Mouse (Mus musculus): ENCODE results near the gene Spo11. TPM values are rescaled to one million over a fixed set of nuclear protein-coding genes. Genes with fewer than 3 reads are reported as not detected.
A peak's percentile ranks its signal among the peaks of the same experiment; 100 is the strongest.

The Spo11 gene
- total RNA-seq, 1 experiment from 2014 or later, result 2.2 TPM

GRCm38 (mm10) chr2:173022813-173023212 is 45.3 kb downstream of the Spo11 start:
- no peak for ATAC-seq (replicated peaks in 1 of 2; ENCODE audit: insufficient read depth in 1 of 2, low FRiP score in 2 of 2, low TSS enrichment in 1 of 2, low read depth in 1 of 2, poor library complexity in 2 of 2, severe bottlenecking in 2 of 2)

GRCm38 (mm10) chr2:173023371-173023851 is 45.9 kb downstream of the Spo11 start:
- no peak for ATAC-seq (replicated peaks in 1 of 2; ENCODE audit: insufficient read depth in 1 of 2, low FRiP score in 2 of 2, low TSS enrichment in 1 of 2, low read depth in 1 of 2, poor library complexity in 2 of 2, severe bottlenecking in 2 of 2)

- ATAC-seq (replicated peaks in 1 of 2; ENCODE audit: insufficient read depth in 1 of 2, low FRiP score in 2 of 2, low TSS enrichment in 1 of 2, low read depth in 1 of 2, poor library complexity in 2 of 2, severe bottlenecking in 2 of 2), result no peak
These were observed 46.5 kb downstream of the Spo11 start for GRCm38 (mm10) chr2:173023966-173024365.

- no peak for ATAC-seq (replicated peaks in 1 of 2; ENCODE audit: insufficient read depth in 1 of 2, low FRiP score in 2 of 2, low TSS enrichment in 1 of 2, low read depth in 1 of 2, poor library complexity in 2 of 2, severe bottlenecking in 2 of 2)
These were observed 46.9 kb downstream of the Spo11 start for GRCm38 (mm10) chr2:173024392-173024791.

GRCm38 (mm10) chr2:173024938-173025337 is 47.4 kb downstream of the Spo11 start:
- ATAC-seq (replicated peaks in 1 of 2; ENCODE audit: insufficient read depth in 1 of 2, low FRiP score in 2 of 2, low TSS enrichment in 1 of 2, low read depth in 1 of 2, poor library complexity in 2 of 2, severe bottlenecking in 2 of 2), result no peak

- ATAC-seq (replicated peaks in 1 of 2; ENCODE audit: insufficient read depth in 1 of 2, low FRiP score in 2 of 2, low TSS enrichment in 1 of 2, low read depth in 1 of 2, poor library complexity in 2 of 2, severe bottlenecking in 2 of 2), result no peak
These were observed 48.8 kb downstream of the Spo11 start for GRCm38 (mm10) chr2:173026286-173026685.

GRCm38 (mm10) chr2:173026688-173027131 is 49.2 kb downstream of the Spo11 start:
- ATAC-seq (replicated peaks in 1 of 2; ENCODE audit: insufficient read depth in 1 of 2, low FRiP score in 2 of 2, low TSS enrichment in 1 of 2, low read depth in 1 of 2, poor library complexity in 2 of 2, severe bottlenecking in 2 of 2), result peak; percentile 8 to 18; a peak in 2 of 4 replicates

- ATAC-seq (replicated peaks in 1 of 2; ENCODE audit: insufficient read depth in 1 of 2, low FRiP score in 2 of 2, low TSS enrichment in 1 of 2, low read depth in 1 of 2, poor library complexity in 2 of 2, severe bottlenecking in 2 of 2), result no peak
These were observed 49.8 kb downstream of the Spo11 start for GRCm38 (mm10) chr2:173027169-173027823.

GRCm38 (mm10) chr2:173027824-173028495 is 50.5 kb downstream of the Spo11 start:
- no peak for ATAC-seq (replicated peaks in 1 of 2; ENCODE audit: insufficient read depth in 1 of 2, low FRiP score in 2 of 2, low TSS enrichment in 1 of 2, low read depth in 1 of 2, poor library complexity in 2 of 2, severe bottlenecking in 2 of 2)

GRCm38 (mm10) chr2:173028508-173029031 is 51.1 kb downstream of the Spo11 start:
- 0 out of 4 replicates have a peak, but pooled peaks of 1 of the 2 experiments have one; percentile 7 for ATAC-seq (replicated peaks in 1 of 2; ENCODE audit: insufficient read depth in 1 of 2, low FRiP score in 2 of 2, low TSS enrichment in 1 of 2, low read depth in 1 of 2, poor library complexity in 2 of 2, severe bottlenecking in 2 of 2)

GRCm38 (mm10) chr2:173030591-173031338 is 53.3 kb downstream of the Spo11 start:
- no peak for ATAC-seq (replicated peaks in 1 of 2; ENCODE audit: insufficient read depth in 1 of 2, low FRiP score in 2 of 2, low TSS enrichment in 1 of 2, low read depth in 1 of 2, poor library complexity in 2 of 2, severe bottlenecking in 2 of 2)

- no peak for ATAC-seq (replicated peaks in 1 of 2; ENCODE audit: insufficient read depth in 1 of 2, low FRiP score in 2 of 2, low TSS enrichment in 1 of 2, low read depth in 1 of 2, poor library complexity in 2 of 2, severe bottlenecking in 2 of 2)
These were observed 56.0 kb downstream of the Spo11 start for GRCm38 (mm10) chr2:173033531-173033930.

GRCm38 (mm10) chr2:173034998-173035397 is 57.5 kb downstream of the Spo11 start:
- ATAC-seq (replicated peaks in 1 of 2; ENCODE audit: insufficient read depth in 1 of 2, low FRiP score in 2 of 2, low TSS enrichment in 1 of 2, low read depth in 1 of 2, poor library complexity in 2 of 2, severe bottlenecking in 2 of 2), result peak; percentile 62 to 67

- no peak for ATAC-seq (replicated peaks in 1 of 2; ENCODE audit: insufficient read depth in 1 of 2, low FRiP score in 2 of 2, low TSS enrichment in 1 of 2, low read depth in 1 of 2, poor library complexity in 2 of 2, severe bottlenecking in 2 of 2)
These were observed 58.2 kb downstream of the Spo11 start for GRCm38 (mm10) chr2:173035653-173036052.

- no peak for ATAC-seq (replicated peaks in 1 of 2; ENCODE audit: insufficient read depth in 1 of 2, low FRiP score in 2 of 2, low TSS enrichment in 1 of 2, low read depth in 1 of 2, poor library complexity in 2 of 2, severe bottlenecking in 2 of 2)
These were observed 58.6 kb downstream of the Spo11 start for GRCm38 (mm10) chr2:173036055-173036454.

GRCm38 (mm10) chr2:173036611-173037010 is 59.1 kb downstream of the Spo11 start:
- peak; percentile 4 to 19; a peak in 3 of 4 replicates for ATAC-seq (replicated peaks in 1 of 2; ENCODE audit: insufficient read depth in 1 of 2, low FRiP score in 2 of 2, low TSS enrichment in 1 of 2, low read depth in 1 of 2, poor library complexity in 2 of 2, severe bottlenecking in 2 of 2)

- no peak for ATAC-seq (replicated peaks in 1 of 2; ENCODE audit: insufficient read depth in 1 of 2, low FRiP score in 2 of 2, low TSS enrichment in 1 of 2, low read depth in 1 of 2, poor library complexity in 2 of 2, severe bottlenecking in 2 of 2)
These were observed 59.8 kb downstream of the Spo11 start for GRCm38 (mm10) chr2:173037347-173037746.
